Mouse (Mus musculus) c-Kit-positive CD71-negative TER-119-negative erythroid progenitor cells, embryonic 14.5 days (primary cell): ENCODE data around the gene Cd200r3.

ENCODE experiments used
- DNase-seq: peaks from one replicate; pipeline ENCODE4 v3.0.0-alpha.2; 2013; ENCODE audit warnings: low read depth

The Cd200r3 gene

GRCm38 (mm10) chr16:44943468-44943867 is at the start of gene Cd200r3:
Gene Cd200r3, plus strand, starts transcription at chr16:44943678.
- no peak for DNase-seq

- no peak for DNase-seq
These were observed 11.5 kb upstream of the Cd200r3 start for GRCm38 (mm10) chr16:44932016-44932415.

- no peak for DNase-seq
These were observed 8.1 kb downstream of the Cd200r3 start for GRCm38 (mm10) chr16:44951360-44952114.

GRCm38 (mm10) chr16:44962296-44962695 is 18.8 kb downstream of the Cd200r3 start:
- DNase-seq: no peak

- peak; percentile 48 for DNase-seq
These were observed 19.3 kb downstream of the Cd200r3 start for GRCm38 (mm10) chr16:44962777-44963176.

- no peak for DNase-seq
These were observed 21.3 kb downstream of the Cd200r3 start for GRCm38 (mm10) chr16:44964526-44965374.

GRCm38 (mm10) chr16:44965428-44965827 is 21.9 kb downstream of the Cd200r3 start:
- no peak for DNase-seq

GRCm38 (mm10) chr16:44965890-44966289 is 22.4 kb downstream of the Cd200r3 start:
- no peak for DNase-seq

GRCm38 (mm10) chr16:44966891-44967290 is 23.4 kb downstream of the Cd200r3 start:
- DNase-seq: no peak

GRCm38 (mm10) chr16:44968113-44968512 is 24.6 kb downstream of the Cd200r3 start:
- DNase-seq: no peak

- DNase-seq: no peak
These were observed 27.4 kb downstream of the Cd200r3 start for GRCm38 (mm10) chr16:44970925-44971324.

GRCm38 (mm10) chr16:44974042-44974441 is 30.6 kb downstream of the Cd200r3 start:
- DNase-seq: no peak

- no peak for DNase-seq
These were observed 32.6 kb downstream of the Cd200r3 start for GRCm38 (mm10) chr16:44976081-44976480.

GRCm38 (mm10) chr16:44976892-44977633 is 33.6 kb downstream of the Cd200r3 start:
- DNase-seq: no peak

- DNase-seq: no peak
These were observed 34.7 kb downstream of the Cd200r3 start for GRCm38 (mm10) chr16:44978193-44978592.

GRCm38 (mm10) chr16:44979355-44979896 is 35.9 kb downstream of the Cd200r3 start:
- DNase-seq: no peak

GRCm38 (mm10) chr16:44982972-44983371 is 39.5 kb downstream of the Cd200r3 start:
- DNase-seq: no peak

GRCm38 (mm10) chr16:44983379-44984060 is 40.0 kb downstream of the Cd200r3 start:
- DNase-seq: no peak

- DNase-seq: no peak
These were observed 40.6 kb downstream of the Cd200r3 start for GRCm38 (mm10) chr16:44984111-44984510.

GRCm38 (mm10) chr16:44984925-44985324 is 41.4 kb downstream of the Cd200r3 start:
- no peak for DNase-seq

GRCm38 (mm10) chr16:44986029-44986428 is 42.6 kb downstream of the Cd200r3 start:
- DNase-seq: no peak
